Mouse (Mus musculus) regulatory T cell (primary cell): ENCODE measurements around the gene Notum.

ENCODE experiments used
- in situ Hi-C: fragments of 300-600 bp; cut with MboI, MseI; formaldehyde crosslinking; loops from one replicate; pipeline ENCODE4 v1.15.1; 2025; ENCODE audit warnings: high pct_unique_total_duplicates

The Notum gene

DNA sequence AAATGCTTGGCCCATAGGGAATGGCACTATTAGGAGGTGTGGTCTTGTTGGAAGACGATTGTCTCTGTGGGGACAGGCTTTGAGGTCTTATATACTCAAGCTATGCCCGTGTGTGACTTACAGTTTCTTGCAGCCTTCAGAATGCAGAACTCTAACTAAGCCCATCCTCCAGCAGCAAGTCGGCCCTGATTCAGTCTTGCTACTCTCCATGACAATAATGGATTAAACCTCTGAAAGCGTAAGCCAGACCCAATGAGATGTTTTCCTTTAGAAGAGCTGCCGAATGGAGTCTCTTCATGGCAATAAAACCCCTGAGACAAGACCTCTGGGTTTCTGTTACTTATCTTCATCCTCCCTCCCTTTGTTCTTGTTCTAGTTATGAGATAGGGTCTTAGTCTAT, 26.2 kb downstream of the Notum start:
- in situ Hi-C loops: no loop called here

- in situ Hi-C loops: no loop called here
Observed at GRCm38 (mm10) chr11:120633520-120634343, 27.2 kb downstream of the Notum start, which contains the start of gene Mafg. Gene Mafg, minus strand, starts transcription at chr11:120633600.

DNA sequence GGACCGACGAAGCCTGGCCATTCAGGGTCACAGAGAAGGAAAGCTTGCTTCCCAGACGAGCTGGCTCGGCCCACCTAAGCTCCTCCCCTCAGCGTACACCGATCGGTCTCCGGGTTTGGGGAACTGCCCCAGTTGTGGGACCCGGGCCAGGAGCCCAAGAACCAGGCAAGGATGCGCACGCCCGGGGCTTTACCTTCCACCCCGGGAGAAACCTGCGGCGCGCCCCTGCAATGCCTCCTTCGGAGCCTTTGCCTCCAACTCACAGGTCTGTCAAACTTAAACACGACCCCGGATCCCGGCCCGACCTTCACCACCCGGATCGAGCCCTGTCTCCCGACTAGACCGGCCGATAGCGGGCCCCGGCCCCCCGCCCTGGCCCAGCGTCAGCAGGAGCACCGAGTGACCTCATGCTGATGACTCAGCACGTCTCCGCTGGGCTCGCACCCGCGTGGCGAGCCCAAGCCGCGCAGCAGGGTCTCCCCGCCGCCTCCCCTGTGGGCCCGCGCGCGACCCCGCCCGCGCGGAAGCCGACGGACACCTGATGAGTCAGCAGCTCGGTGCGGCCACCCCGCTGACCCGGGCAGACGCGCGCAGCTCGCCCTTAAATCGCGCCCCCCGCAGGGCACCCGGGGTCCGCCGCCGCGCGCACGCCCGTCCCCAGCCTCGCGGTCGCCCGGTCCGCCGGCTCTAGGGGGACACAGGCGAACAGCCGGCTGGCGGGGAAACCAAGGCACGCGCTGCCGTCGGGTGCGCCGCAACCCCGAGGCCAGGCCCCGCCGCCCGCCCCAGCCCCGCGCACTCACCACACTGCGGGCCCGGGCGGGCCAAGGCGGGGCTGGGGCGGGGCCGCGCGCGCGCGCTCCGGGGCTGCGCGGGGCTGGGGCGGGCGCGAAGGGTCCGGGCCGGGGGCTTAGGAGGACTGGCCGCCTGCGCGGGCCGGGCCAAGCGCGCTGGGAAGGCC, 28.1 kb downstream of the Notum start:
- in situ Hi-C loops: no loop called here

GRCm38 (mm10) chr11:120631726-120632448, 29.1 kb downstream of the Notum start:
- in situ Hi-C loops: no loop called here

GRCm38 (mm10) chr11:120630881-120631725, 29.9 kb downstream of the Notum start:
- in situ Hi-C loops: no loop called here

- in situ Hi-C loops: no loop called here
Observed at GRCm38 (mm10) chr11:120630401-120630871, 30.5 kb downstream of the Notum start.

DNA sequence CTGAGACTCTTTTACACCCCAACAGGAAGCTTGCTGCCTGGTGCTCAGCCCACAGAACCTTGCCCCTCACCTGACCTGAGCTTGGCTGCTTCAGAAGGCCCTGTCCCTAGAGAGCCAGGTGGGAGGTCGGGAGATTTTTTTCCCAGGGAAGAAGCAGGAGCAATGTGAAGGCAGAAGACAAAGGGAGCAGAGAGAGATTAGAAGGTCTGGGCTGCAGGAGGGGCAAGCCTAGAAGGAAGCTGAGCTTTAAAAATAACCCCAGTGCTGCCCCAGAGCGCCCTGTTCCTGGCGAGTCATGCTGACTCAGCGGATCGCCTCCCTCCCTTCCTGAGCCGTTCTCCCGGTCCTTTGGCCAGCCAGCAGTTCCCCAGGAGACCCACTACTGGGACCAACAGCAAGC, 31.1 kb downstream of the Notum start:
- in situ Hi-C loops: no loop called here

- in situ Hi-C loops: no loop called here
Observed at GRCm38 (mm10) chr11:120629341-120629730, 31.6 kb downstream of the Notum start.

GRCm38 (mm10) chr11:120628601-120629340, 32.2 kb downstream of the Notum start:
- in situ Hi-C loops: no loop called here

DNA sequence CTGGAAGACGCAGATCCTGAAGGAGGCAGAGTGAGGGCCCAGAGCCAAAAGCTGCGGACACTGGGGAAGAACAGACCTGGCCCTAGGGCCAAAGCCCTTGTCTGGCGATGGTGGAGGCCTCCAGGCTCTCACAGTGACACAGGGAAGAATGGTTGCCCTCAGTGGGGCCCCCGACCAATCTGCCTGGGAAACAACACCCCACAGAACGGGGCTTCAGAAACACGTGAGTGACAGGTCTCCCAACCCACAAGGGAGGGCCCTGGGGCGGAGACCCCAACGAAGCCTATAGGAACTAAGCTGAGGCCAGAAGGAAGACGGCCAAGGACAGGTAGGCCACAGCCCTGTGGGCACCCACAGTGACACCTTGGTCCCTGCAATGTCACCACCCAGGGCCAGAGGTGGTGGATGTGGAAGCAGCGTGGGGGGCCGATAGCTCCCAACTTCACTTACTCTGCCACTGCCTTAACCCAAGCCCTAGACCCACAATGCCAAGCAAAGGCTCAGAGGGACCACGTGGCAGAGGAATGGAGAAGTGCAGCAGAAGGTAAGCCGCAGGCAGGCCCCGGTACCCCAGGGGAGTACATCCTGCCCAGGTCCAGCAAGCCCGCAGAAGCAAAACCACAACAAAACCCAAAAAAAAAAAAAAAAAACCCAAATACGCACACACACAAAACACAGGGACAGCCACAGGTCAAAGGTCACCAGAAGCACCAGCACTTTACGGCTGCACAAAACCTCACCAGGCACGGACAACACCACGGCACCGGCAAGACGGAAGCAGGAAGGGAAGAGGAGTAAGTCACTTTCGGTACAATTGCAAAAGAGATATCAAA, 33.3 kb downstream of the Notum start:
- in situ Hi-C loops: no loop called here

- in situ Hi-C loops: no loop called here
Observed at GRCm38 (mm10) chr11:120626785-120627467, 34.0 kb downstream of the Notum start.

- in situ Hi-C loops: no loop called here
Observed at GRCm38 (mm10) chr11:120625152-120625775, 35.7 kb downstream of the Notum start, which contains the start of gene Sirt7. Gene Sirt7, minus strand, starts transcription at chr11:120625240.

GRCm38 (mm10) chr11:120624680-120625111, 36.3 kb downstream of the Notum start:
- in situ Hi-C loops: loop anchor here (5.0 kb wide), 1 partner anchor 88 kb away; the partner anchor contains the start of genes Cenpx and Lrrc45

- in situ Hi-C loops: loop anchor here (5.0 kb wide), 1 partner anchor 88 kb away; the partner anchor contains the start of genes Cenpx and Lrrc45
Observed at GRCm38 (mm10) chr11:120623961-120624679, 36.9 kb downstream of the Notum start.

- in situ Hi-C loops: loop anchor here (5.0 kb wide), 1 partner anchor 89 kb away; the partner anchor contains the start of genes Cenpx and Lrrc45
Observed at GRCm38 (mm10) chr11:120622805-120623204, 38.2 kb downstream of the Notum start.

DNA sequence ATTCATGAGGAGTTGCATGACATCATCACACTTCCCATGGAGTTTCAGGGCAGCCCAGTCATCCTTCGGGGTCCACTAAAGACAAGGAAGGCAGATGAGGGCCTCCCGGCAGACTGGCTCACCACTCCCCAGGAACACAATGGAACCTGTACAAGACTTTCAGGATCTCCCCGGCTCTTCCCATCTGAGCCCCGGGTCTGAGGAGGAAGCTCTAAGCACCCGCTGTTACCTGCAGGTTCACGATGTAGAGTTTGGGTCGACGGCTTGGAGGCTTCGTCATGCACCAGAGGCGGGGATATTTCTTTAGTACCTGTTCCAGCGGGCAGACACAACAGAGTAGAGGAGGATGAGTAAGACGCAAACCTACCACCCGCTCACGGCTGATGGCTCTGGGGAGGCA, 40.8 kb downstream of the Notum start:
- in situ Hi-C loops: loop anchor here (5.0 kb wide), 1 partner anchor 92 kb away; the partner anchor contains the start of genes Cenpx and Lrrc45
